Mouse (Mus musculus): ENCODE measurements around the gene Cdyl2. TPM values are rescaled to one million over a fixed set of nuclear protein-coding genes. Genes with fewer than 3 reads are reported as not detected.
A peak's percentile ranks its signal among the peaks of the same experiment; 100 is the strongest.

The Cdyl2 gene
- polyA plus RNA-seq, 1 experiment from 2014 or later, result 12.7 TPM

DNA sequence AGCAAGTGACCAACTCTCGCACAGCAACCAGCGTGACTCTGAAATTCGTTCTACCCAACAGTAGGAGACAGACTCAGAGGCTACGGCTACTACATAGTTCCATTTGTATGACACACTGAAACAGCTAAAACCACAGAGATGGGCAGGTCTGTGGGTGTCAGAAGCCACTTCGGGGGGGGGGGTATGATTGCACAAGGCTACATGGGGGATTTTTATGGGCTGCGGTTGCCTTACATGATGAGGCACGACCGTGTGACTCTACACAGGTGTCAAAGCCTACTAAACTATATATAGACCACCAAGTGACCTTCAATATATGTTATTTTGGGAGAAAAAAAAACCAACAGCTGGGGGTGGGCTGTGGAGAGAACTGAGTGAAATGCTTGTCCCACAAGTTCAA is 96.8 kb downstream of the Cdyl2 start:
- Histone ChIP-seq H3K9ac (no peak overlapping the region), H3K27ac (no peak overlapping the region), H3K4me1 (replicated peaks; ENCODE audit: control insufficient read depth, insufficient read depth, low read length) (no peaks in the 10 kb centered on the region; the same call in 1 of the 2 replicates), H3K27me3 (ENCODE audit: control insufficient read depth, insufficient read depth, low read length) (no peaks in the 10 kb centered on the region), H3K36me3 (replicated peaks; ENCODE audit: control insufficient read depth, insufficient read depth) (no peaks in the 10 kb centered on the region), H3K4me2 (replicated peaks) (no peak overlapping the region), H3K9me3 (ENCODE audit: control insufficient read depth, low read length) (no peaks in the 10 kb centered on the region), H3K4me3 (replicated peaks; ENCODE audit: low read length) (no peak overlapping the region)
- ATAC-seq (ENCODE audit: low FRiP score), result no peak
- DNase-seq (ENCODE audit: low spot score), result no peak
- WGBS, result 91% methylated on average over 8 of the region's 8 CpGs

DNA sequence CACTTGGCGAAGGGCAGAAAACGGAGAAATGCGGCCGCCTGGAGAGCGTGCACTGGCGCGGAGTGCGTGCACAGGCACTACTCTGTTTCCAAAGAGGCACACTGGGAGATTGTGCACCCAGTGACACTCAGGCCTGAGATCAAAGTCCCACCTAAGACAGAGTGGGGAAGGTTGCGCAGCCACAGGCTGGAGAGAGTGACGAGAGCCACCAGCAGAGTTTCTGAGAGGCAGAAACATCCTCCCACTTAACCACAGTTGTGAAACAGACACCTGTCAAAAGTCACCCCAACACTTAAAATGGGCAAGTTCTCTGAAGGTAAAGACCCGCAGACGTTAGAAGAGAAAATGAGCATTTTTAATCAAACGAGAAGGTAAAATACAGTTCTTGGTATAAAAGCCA is 97.5 kb downstream of the Cdyl2 start:
- H3K36me3 ChIP-seq (replicated peaks; ENCODE audit: control insufficient read depth, insufficient read depth), result no peaks in the 10 kb centered on the region
- H3K9ac ChIP-seq, result no peak overlapping the region
- H3K4me3 ChIP-seq (replicated peaks; ENCODE audit: low read length), result no peak overlapping the region
- WGBS, result 95% methylated on average over 13 of the region's 13 CpGs
- DNase-seq (ENCODE audit: low spot score) (no peak), ATAC-seq (ENCODE audit: low FRiP score) (no peak)
- H3K4me1 ChIP-seq (replicated peaks; ENCODE audit: control insufficient read depth, insufficient read depth, low read length), result no peaks in the 10 kb centered on the region; the same call in 1 of the 2 replicates
- H3K27me3 ChIP-seq (ENCODE audit: control insufficient read depth, insufficient read depth, low read length), result no peaks in the 10 kb centered on the region
- no peak overlapping the region for H3K4me2 ChIP-seq (replicated peaks)
- no peak overlapping the region for H3K27ac ChIP-seq
- no peaks in the 10 kb centered on the region for H3K9me3 ChIP-seq (ENCODE audit: control insufficient read depth, low read length)

DNA sequence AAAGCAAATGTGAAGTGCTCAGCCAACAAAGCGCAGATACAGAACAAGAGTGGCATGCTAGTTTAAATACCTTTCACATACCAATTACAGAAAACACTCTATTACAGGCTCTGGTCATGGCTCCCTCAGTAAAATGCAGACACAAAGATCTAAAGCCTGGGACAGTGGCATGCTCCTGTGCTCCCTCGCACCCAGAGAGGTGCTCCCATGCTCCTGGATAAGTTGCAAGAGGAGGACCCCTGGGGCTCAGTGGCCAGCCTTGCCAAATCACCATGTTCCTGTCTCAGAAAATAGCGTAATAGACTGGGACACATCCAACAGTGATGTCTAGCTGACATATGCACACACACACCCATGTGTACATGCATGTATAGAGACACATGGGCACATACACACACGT is 98.4 kb downstream of the Cdyl2 start:
- Histone ChIP-seq H3K27ac (no peak overlapping the region), H3K4me3 (replicated peaks; ENCODE audit: low read length) (no peak overlapping the region), H3K9ac (no peak overlapping the region), H3K4me2 (replicated peaks) (no peak overlapping the region), H3K4me1 (replicated peaks; ENCODE audit: control insufficient read depth, insufficient read depth, low read length) (no peaks in the 10 kb centered on the region; the same call in 1 of the 2 replicates), H3K36me3 (replicated peaks; ENCODE audit: control insufficient read depth, insufficient read depth) (no peaks in the 10 kb centered on the region), H3K27me3 (ENCODE audit: control insufficient read depth, insufficient read depth, low read length) (no peaks in the 10 kb centered on the region), H3K9me3 (ENCODE audit: control insufficient read depth, low read length) (no peaks in the 10 kb centered on the region)
- WGBS, result 90% methylated on average over 4 of the region's 4 CpGs
- ATAC-seq (ENCODE audit: low FRiP score) (no peak), DNase-seq (ENCODE audit: low spot score) (no peak)

DNA sequence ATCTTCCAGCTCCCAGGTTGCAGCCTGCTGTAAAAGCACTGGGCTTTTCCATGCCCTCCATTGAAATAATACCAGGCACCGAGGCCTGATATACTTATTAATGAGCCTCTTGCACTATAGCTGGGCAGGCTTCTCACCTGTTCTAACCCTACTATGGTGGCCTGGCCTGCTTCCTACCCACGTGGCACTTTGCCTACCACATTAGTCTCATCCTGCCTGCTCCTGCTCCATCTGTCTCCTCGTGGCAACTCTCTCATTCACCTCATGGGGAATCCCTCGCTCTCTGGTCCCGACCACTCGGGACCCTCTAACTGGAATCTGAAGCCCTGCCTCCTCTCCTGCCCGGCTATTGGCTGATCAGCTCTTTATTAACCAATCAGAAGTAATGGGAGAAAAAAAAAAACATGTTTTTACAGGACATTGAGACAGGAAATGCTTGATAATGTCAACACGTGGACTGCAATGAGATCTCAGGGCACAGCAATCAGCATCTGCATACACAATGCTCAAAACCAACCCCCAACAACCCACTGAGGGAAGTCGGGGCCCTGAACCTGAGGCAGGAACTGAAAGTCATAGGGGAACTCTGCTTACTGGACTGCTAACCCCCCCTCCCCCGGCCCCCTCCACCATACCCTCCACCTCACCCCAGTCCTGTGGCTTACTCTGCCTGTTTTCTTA is 99.2 kb downstream of the Cdyl2 start:
- ATAC-seq (ENCODE audit: low FRiP score) (no peak), DNase-seq (ENCODE audit: low spot score) (no peak)
- no peak overlapping the region for H3K4me3 ChIP-seq (replicated peaks; ENCODE audit: low read length)
- H3K4me2 ChIP-seq (replicated peaks), result no peak overlapping the region
- H3K36me3 ChIP-seq (replicated peaks; ENCODE audit: control insufficient read depth, insufficient read depth), result no peaks in the 10 kb centered on the region
- H3K27ac ChIP-seq, result no peak overlapping the region
- no peaks in the 10 kb centered on the region for H3K4me1 ChIP-seq (replicated peaks; ENCODE audit: control insufficient read depth, insufficient read depth, low read length)
- no peaks in the 10 kb centered on the region for H3K27me3 ChIP-seq (ENCODE audit: control insufficient read depth, insufficient read depth, low read length)
- WGBS, result 77% methylated on average over 10 of the region's 10 CpGs
- H3K9me3 ChIP-seq (ENCODE audit: control insufficient read depth, low read length), result no peaks in the 10 kb centered on the region
- H3K9ac ChIP-seq, result no peak overlapping the region

DNA sequence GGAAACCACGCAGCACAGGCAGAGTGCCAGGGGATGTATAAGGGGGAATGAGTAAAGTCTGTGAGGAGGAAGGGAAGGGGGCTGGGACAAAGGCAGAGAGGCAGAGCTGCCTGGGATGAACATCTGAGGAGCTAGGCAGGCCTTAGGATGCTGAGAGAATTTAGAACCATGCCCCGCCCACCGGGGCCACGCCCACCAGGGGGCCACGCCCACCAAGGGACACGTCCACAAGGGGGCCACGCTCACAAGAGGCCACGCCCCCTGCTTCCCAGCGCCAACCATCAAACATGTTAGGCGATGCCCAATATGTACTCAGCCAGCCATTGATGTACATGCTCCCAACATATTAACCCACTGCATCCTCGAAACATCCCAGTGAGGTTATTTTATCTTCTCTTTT is 102.7 kb downstream of the Cdyl2 start:
- no peaks in the 10 kb centered on the region for H3K27me3 ChIP-seq (ENCODE audit: control insufficient read depth, insufficient read depth, low read length)
- ATAC-seq (ENCODE audit: low FRiP score) (no peak), DNase-seq (ENCODE audit: low spot score) (no peak)
- no peak overlapping the region for H3K9ac ChIP-seq
- no peak overlapping the region for H3K27ac ChIP-seq
- H3K36me3 ChIP-seq (replicated peaks; ENCODE audit: control insufficient read depth, insufficient read depth), result no peaks in the 10 kb centered on the region
- H3K4me2 ChIP-seq (replicated peaks), result no peak overlapping the region
- no peak overlapping the region for H3K4me3 ChIP-seq (replicated peaks; ENCODE audit: low read length)
- no peaks in the 10 kb centered on the region for H3K9me3 ChIP-seq (ENCODE audit: control insufficient read depth, low read length)
- WGBS, result 43% methylated on average over 11 of the region's 11 CpGs
- no peaks in the 10 kb centered on the region for H3K4me1 ChIP-seq (replicated peaks; ENCODE audit: control insufficient read depth, insufficient read depth, low read length)

DNA sequence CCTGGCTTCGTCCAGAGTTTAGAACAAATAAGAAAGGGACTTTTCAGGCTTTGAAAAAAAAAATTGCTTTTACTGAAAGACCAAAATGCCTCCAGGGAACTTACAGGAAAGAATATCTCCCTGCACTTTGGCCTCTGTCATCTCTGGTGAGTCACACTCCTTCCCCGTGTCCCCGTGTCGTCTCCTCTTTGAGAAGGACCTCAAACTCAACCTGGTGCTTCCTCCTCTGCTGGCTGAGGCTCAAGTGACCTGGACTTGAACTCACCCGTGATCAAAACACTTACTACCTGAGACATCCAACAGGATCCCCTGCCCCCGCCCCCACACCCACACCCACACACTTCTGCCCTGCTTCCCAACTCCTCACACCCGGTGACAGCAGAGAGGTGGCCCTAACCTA is 103.8 kb downstream of the Cdyl2 start:
- H3K27me3 ChIP-seq (ENCODE audit: control insufficient read depth, insufficient read depth, low read length), result no peaks in the 10 kb centered on the region
- H3K4me2 ChIP-seq (replicated peaks), result no peak overlapping the region
- DNase-seq (ENCODE audit: low spot score), result no peak
- no peak overlapping the region for H3K27ac ChIP-seq
- H3K4me1 ChIP-seq (replicated peaks; ENCODE audit: control insufficient read depth, insufficient read depth, low read length), result no peaks in the 10 kb centered on the region
- H3K9me3 ChIP-seq (ENCODE audit: control insufficient read depth, low read length), result no peaks in the 10 kb centered on the region
- ATAC-seq (ENCODE audit: low FRiP score), result no peak
- 86% methylated on average over 7 of the region's 7 CpGs for WGBS
- no peak overlapping the region for H3K9ac ChIP-seq
- peaks cover under 1% of the 10 kb centered on the region; the same call in 1 of the 2 replicates for H3K36me3 ChIP-seq (replicated peaks; ENCODE audit: control insufficient read depth, insufficient read depth)
- H3K4me3 ChIP-seq (replicated peaks; ENCODE audit: low read length), result no peak overlapping the region

DNA sequence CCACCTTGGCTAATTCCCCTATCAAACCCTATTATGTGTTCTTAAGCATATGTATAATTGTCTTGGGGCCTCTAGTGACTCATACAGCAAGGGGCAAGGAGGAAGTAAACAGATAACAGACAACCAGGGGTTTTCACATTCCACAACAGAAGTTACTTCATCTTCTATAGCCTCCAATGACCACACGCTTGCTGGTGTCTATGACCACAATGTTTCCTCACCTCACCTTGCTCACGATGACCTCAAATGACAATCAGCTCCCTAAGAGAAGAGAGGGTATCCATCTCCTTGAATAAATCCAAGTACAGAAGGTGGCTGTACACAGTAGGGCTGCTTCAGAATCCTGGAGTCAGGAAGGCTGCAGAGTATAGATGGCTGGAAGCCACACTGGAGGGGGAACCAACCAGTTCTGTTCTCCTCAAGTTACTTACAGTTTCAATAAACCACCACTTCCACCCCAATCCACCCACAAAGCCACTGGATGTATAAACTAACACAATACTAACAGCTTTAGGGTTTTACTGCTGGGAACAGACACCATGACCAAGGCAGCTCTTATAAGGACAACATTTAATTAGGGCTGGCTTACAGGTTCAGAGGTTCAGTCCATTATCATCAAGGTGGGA is 104.8 kb downstream of the Cdyl2 start:
- Histone ChIP-seq H3K4me2 (replicated peaks) (no peak overlapping the region), H3K9ac (no peak overlapping the region), H3K27me3 (ENCODE audit: control insufficient read depth, insufficient read depth, low read length) (no peaks in the 10 kb centered on the region), H3K4me3 (replicated peaks; ENCODE audit: low read length) (no peak overlapping the region), H3K4me1 (replicated peaks; ENCODE audit: control insufficient read depth, insufficient read depth, low read length) (no peaks in the 10 kb centered on the region), H3K36me3 (replicated peaks; ENCODE audit: control insufficient read depth, insufficient read depth) (peaks cover 5% of the 10 kb centered on the region; the same call in 1 of the 2 replicates), H3K9me3 (ENCODE audit: control insufficient read depth, low read length) (no peaks in the 10 kb centered on the region), H3K27ac (no peak overlapping the region)
- WGBS, result 97% methylated on average over 2 of the region's 2 CpGs
- DNase-seq (ENCODE audit: low spot score) (no peak), ATAC-seq (ENCODE audit: low FRiP score) (no peak)

DNA sequence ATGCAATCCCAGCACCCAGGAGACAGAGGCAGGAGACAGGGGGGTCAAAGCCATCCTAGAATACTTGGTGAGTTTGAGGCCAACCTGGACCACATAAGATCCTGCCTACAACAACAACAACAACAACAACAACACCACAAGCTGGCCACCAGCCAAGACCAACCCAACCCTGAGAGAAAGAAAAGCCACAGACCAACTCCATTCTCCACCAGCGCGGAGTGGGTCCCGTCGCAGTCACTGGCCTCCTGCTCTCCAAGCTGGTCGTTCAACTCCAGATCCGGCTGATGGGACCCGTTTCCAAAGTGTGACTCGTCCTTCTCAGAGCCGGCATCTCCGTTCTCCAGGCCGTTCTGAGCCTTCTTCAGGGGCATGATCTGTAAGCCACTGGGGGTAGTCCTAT is 109.2 kb downstream of the Cdyl2 start:
- DNase-seq (ENCODE audit: low spot score), result no peak
- no peak overlapping the region for H3K9ac ChIP-seq
- no peak for ATAC-seq (ENCODE audit: low FRiP score)
- H3K4me3 ChIP-seq (replicated peaks; ENCODE audit: low read length), result no peak overlapping the region
- peaks cover 5% of the 10 kb centered on the region; the same call in 1 of the 2 replicates for H3K36me3 ChIP-seq (replicated peaks; ENCODE audit: control insufficient read depth, insufficient read depth)
- 98% methylated on average over 11 of the region's 11 CpGs for WGBS
- H3K4me1 ChIP-seq (replicated peaks; ENCODE audit: control insufficient read depth, insufficient read depth, low read length), result 0 out of 2 replicates have a peak, but pooled peaks cover 10% of the 10 kb centered on the region
- H3K4me2 ChIP-seq (replicated peaks), result no peak overlapping the region
- no peaks in the 10 kb centered on the region for H3K27me3 ChIP-seq (ENCODE audit: control insufficient read depth, insufficient read depth, low read length)
- H3K27ac ChIP-seq, result no peak overlapping the region
- no peaks in the 10 kb centered on the region for H3K9me3 ChIP-seq (ENCODE audit: control insufficient read depth, low read length)

DNA sequence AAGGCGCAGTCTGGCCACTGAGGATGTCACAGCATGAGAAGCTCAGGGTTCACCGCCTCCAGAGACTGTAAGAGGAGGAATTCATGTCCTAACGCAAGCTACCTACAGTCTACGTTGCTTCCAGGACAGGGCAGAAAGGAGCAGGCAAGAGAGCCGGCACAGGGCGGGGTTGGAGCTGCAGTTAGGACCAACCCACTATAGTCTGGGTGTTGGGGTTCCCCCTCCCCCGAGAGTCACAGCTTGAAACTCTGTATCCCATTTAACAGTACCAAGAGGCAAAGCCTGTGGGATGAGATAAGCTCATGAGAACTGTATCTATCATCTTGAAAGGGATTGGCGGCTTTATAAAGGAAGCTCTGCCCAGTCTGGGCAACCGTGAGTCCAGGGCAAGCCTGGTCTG is 110.5 kb downstream of the Cdyl2 start:
- H3K4me1 ChIP-seq (replicated peaks; ENCODE audit: control insufficient read depth, insufficient read depth, low read length), result 0 out of 2 replicates have a peak, but pooled peaks cover 10% of the 10 kb centered on the region
- H3K4me3 ChIP-seq (replicated peaks; ENCODE audit: low read length), result no peak overlapping the region
- no peak for ATAC-seq (ENCODE audit: low FRiP score)
- H3K27me3 ChIP-seq (ENCODE audit: control insufficient read depth, insufficient read depth, low read length), result no peaks in the 10 kb centered on the region
- H3K27ac ChIP-seq, result 0 out of 2 replicates have a peak overlapping the region, but pooled peaks have one; percentile 5
- H3K4me2 ChIP-seq (replicated peaks), result no peak overlapping the region
- no peak for DNase-seq (ENCODE audit: low spot score)
- no peak overlapping the region for H3K9ac ChIP-seq
- H3K36me3 ChIP-seq (replicated peaks; ENCODE audit: control insufficient read depth, insufficient read depth), result peaks cover 5% of the 10 kb centered on the region; the same call in 1 of the 2 replicates
- no peaks in the 10 kb centered on the region for H3K9me3 ChIP-seq (ENCODE audit: control insufficient read depth, low read length)
- 81% methylated on average over 9 of the region's 9 CpGs for WGBS

Measured in hindbrain, embryonic 14.5 days (tissue).